Mouse (Mus musculus) midbrain, embryonic 15.5 days (tissue): ENCODE measurements around the gene Bcas1. TPM values are rescaled to one million over a fixed set of nuclear protein-coding genes. Genes with fewer than 3 reads are reported as not detected.
"Not testable (repeated sequence)": the region's sequence is repeated elsewhere in the genome, so short reads cannot be mapped to it uniquely, and the experiment has no call there.

Experiments
- ATAC-seq: fragments of 200-750 bp; cut with Nextera tagmentation; replicated peaks from 2 replicates; pipeline ENCODE4 v1.8.0; 2017; ENCODE audit warnings: moderate TSS enrichment
- H3K27ac ChIP-seq: fragments of 300-500 bp; sonication (generic); 2 replicates; pipeline ENCODE4 v1.5.1; 2015; ENCODE audit warnings: mild to moderate bottlenecking, inconsistent platforms
- H3K27me3 ChIP-seq: fragments of 300-500 bp; sonication (generic); replicated peaks from 2 replicates; pipeline ENCODE4 v1.6.1; 2015; ENCODE audit warnings: inconsistent platforms
- H3K36me3 ChIP-seq: fragments of 300-500 bp; sonication (generic); replicated peaks from 2 replicates; pipeline ENCODE4 v1.6.1; 2015; ENCODE audit warnings: inconsistent platforms
- H3K4me1 ChIP-seq: fragments of 300-500 bp; sonication (generic); 2 replicates; pipeline ENCODE4 v1.6.1; 2015; ENCODE audit warnings: inconsistent platforms
- H3K4me2 ChIP-seq: fragments of 300-500 bp; sonication (generic); 2 replicates; pipeline ENCODE4 v1.6.1; 2015; ENCODE audit warnings: inconsistent platforms, mild to moderate bottlenecking, moderate library complexity
- H3K4me3 ChIP-seq: fragments of 300-500 bp; sonication (generic); 2 replicates; pipeline ENCODE4 v1.5.1; 2015; ENCODE audit warnings: mild to moderate bottlenecking, inconsistent platforms
- H3K9ac ChIP-seq: fragments of 300-500 bp; sonication (generic); 2 replicates; pipeline ENCODE4 v1.6.1; 2015; ENCODE audit warnings: mild to moderate bottlenecking, inconsistent platforms
- H3K9me3 ChIP-seq: fragments of 300-500 bp; sonication (generic); 2 replicates; pipeline ENCODE4 v1.6.1; 2016; ENCODE audit warnings: inconsistent platforms
- WGBS: fragments of 180-500 bp; shearing (Covaris S2); methylation state at CpG from one replicate; pipeline ENCODE4 v1.1.7; 2015; ENCODE audit warnings: mixed read lengths; 5-methylcytosine and 5-hydroxymethylcytosine counted together
- polyA plus RNA-seq: library from polyadenylated mRNA; unstranded; fragments of >200 nt; fragmentation: Nextera tagmentation; extraction: Ambion mirVana; gene quantifications from 2 replicates; pipeline ENCODE4 v1.2.1, GENCODE M21; 2015

The Bcas1 gene
- 9.4 and 9.6 TPM in 2 replicates for polyA plus RNA-seq

GRCm38 (mm10) chr2:170427704-170428103 lies at the start of gene Bcas1:
Bcas1 (minus strand) TSS chr2:170427845.
- 80% methylated on average over 8 of the region's 8 CpGs for WGBS
- no peaks in the 10 kb centered on the region for H3K9me3 ChIP-seq
- H3K4me1 ChIP-seq, result no peaks in the 10 kb centered on the region
- no peaks in the 10 kb centered on the region for H3K27me3 ChIP-seq
- no peaks in the 10 kb centered on the region for H3K36me3 ChIP-seq
- no peak within 1 kb of the TSS for H3K27ac ChIP-seq
- H3K4me2 ChIP-seq, result no peak within 1 kb of the TSS
- H3K9ac ChIP-seq, result no peak within 1 kb of the TSS
- ATAC-seq, result no peak
- no peak within 1 kb of the TSS for H3K4me3 ChIP-seq

DNA sequence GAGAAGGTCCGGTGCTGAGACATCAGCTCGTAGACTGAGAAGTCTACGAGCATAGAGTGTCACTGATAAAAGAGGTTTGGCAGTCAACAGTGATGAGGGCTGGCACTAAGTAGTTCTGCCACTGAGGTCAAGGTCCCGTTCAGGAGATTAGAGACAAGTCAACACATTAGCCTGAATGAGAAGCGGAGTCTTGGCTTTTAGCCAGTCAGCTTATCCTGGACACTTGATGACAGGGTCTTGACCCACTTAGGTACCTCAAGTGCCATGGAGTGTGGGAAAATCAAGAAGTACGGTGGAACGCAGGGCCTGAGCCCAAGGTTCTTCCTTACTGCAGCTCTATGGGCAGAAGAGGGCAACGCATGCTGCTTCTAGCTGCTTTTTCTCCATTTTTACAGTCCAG lies 49.0 kb upstream of the Bcas1 start:
- no peak for ATAC-seq
- Histone ChIP-seq H3K36me3 (no peaks in the 10 kb centered on the region), H3K9ac (no peak overlapping the region), H3K4me2 (no peak overlapping the region), H3K27ac (no peak overlapping the region), H3K4me3 (no peak overlapping the region), H3K27me3 (no peaks in the 10 kb centered on the region), H3K4me1 (no peaks in the 10 kb centered on the region), H3K9me3 (no peaks in the 10 kb centered on the region)
- WGBS, result 87% methylated on average over 8 of the region's 8 CpGs

GRCm38 (mm10) chr2:170476215-170476614 lies 48.6 kb upstream of the Bcas1 start:
- Histone ChIP-seq H3K9me3 (no peaks in the 10 kb centered on the region), H3K4me2 (no peak overlapping the region), H3K9ac (no peak overlapping the region), H3K27ac (no peak overlapping the region), H3K36me3 (no peaks in the 10 kb centered on the region), H3K4me3 (no peak overlapping the region), H3K4me1 (no peaks in the 10 kb centered on the region), H3K27me3 (no peaks in the 10 kb centered on the region)
- WGBS, result 88% methylated on average over 11 of the region's 11 CpGs
- ATAC-seq, result no peak

DNA sequence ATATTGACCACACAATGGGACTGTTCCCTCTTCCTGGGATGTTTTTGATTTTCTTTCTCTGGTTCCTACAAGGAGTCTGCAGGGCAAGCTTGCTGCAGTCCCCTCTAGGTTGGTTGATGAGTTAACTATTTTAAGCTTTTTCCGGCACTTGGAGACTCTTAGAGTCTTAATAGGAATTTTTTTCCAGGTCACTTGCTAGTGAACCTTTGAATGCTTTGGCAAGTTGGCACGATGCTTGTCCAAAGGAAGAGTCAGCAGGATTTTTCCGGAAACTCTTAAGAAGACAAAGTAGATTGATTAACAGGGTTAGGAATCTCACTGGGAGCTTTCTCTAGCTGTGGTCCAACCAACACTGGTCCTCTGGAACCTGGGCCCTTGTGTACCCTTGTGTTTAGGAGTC lies 47.5 kb upstream of the Bcas1 start:
- Histone ChIP-seq H3K9ac (no peak overlapping the region), H3K4me3 (no peak overlapping the region), H3K9me3 (no peaks in the 10 kb centered on the region), H3K4me2 (no peak overlapping the region), H3K36me3 (no peaks in the 10 kb centered on the region), H3K27me3 (no peaks in the 10 kb centered on the region), H3K27ac (no peak overlapping the region), H3K4me1 (no peaks in the 10 kb centered on the region)
- WGBS, result 74% methylated on average over 3 of the region's 3 CpGs
- no peak for ATAC-seq

DNA sequence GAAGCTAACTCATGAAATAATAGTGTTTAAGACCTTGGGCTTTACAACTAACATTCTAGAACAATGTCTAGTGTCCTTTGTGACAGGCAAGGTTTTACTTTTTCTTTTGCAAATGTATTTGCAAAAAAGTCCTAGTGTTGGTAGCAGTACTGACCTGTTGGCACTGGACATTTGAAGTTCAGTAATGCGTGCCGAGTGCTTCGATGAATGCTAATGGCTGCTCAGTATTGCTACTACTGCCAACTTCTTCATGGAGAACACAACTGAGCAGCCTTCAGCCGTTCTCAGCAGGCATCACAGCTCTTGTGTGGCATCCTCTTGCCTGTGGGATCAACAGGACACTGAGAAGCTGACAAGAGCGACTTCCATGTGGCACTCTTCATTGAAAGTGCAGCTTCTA lies 46.5 kb upstream of the Bcas1 start:
- no peaks in the 10 kb centered on the region for H3K27me3 ChIP-seq
- H3K27ac ChIP-seq, result no peak overlapping the region
- 93% methylated on average over 5 of the region's 5 CpGs for WGBS
- no peaks in the 10 kb centered on the region for H3K36me3 ChIP-seq
- no peaks in the 10 kb centered on the region for H3K9me3 ChIP-seq
- H3K4me2 ChIP-seq, result no peak overlapping the region
- no peak for ATAC-seq
- H3K4me3 ChIP-seq, result no peak overlapping the region
- no peak overlapping the region for H3K9ac ChIP-seq
- H3K4me1 ChIP-seq, result peaks cover 6% of the 10 kb centered on the region; the same call in 1 of the 2 replicates

DNA sequence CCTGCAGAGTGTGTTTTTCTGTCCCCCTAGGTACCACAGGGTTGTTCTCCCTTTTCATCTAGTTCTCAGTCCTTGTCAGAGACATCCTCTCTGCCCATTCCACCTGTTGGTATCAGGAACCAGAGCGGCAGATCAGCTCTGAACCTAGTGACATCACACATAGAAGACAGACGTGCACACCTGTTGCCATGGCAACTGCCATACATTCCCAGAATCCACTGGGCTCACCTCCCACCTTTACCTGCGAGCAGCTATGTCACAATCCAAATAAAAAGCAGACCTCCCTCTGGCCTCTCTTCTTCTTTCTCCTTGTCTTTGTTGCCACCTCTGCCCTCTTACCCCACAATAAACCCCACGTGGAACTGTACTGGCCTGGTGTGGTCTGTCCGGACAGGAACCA lies 42.9 kb upstream of the Bcas1 start:
- no peaks in the 10 kb centered on the region for H3K27me3 ChIP-seq
- no peaks in the 10 kb centered on the region for H3K9me3 ChIP-seq
- H3K36me3 ChIP-seq, result no peaks in the 10 kb centered on the region
- no peak overlapping the region for H3K4me2 ChIP-seq
- no peak overlapping the region for H3K27ac ChIP-seq
- H3K4me3 ChIP-seq, result no peak overlapping the region
- H3K9ac ChIP-seq, result no peak overlapping the region
- peaks cover 8% of the 10 kb centered on the region; the same call in 1 of the 2 replicates for H3K4me1 ChIP-seq
- WGBS, result 79% methylated on average over 5 of the region's 5 CpGs
- ATAC-seq, result no peak

DNA sequence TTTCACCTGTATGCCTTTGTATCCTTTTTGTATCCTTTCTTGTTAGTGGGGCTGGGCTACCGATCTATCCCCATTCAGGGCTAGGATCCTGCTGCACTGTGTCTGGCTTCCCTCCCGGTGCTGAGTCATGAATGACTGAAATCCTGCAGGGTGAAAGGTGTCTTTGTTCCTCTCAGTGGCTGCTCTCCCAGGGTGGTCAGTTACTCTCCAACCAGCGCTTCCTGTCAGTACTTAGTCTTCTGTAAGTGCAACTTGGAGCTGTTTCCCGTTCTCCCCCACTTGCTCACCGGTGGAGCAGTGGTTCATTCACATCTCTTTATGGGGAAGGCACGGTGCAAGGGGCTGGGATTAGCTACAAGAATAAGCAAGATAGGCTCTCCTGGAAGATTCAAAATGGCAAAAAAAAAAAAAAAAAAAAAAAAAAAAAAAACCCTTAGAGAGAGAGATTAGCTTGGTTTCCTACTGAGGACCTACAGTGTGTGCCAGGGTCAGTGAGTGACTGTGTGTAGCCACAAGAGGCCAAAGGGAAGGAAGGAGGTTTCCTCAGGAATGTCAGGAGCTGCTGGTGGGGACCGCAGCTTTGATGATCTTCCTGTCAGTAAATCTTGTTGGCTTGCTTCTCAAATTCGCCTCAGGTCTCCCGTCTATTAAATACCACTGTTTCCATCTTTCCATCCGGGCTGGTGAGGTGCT lies 42.1 kb upstream of the Bcas1 start:
- no peak overlapping the region for H3K4me3 ChIP-seq
- H3K4me1 ChIP-seq, result peaks cover 8% of the 10 kb centered on the region; the same call in 1 of the 2 replicates
- H3K27ac ChIP-seq, result no peak overlapping the region
- peak overlapping the region; percentile 20 for H3K4me2 ChIP-seq
- WGBS, result 10% methylated on average over 10 of the region's 10 CpGs
- no peak overlapping the region for H3K9ac ChIP-seq
- H3K27me3 ChIP-seq, result no peaks in the 10 kb centered on the region
- no peak for ATAC-seq
- H3K36me3 ChIP-seq, result no peaks in the 10 kb centered on the region
- no peaks in the 10 kb centered on the region for H3K9me3 ChIP-seq

DNA sequence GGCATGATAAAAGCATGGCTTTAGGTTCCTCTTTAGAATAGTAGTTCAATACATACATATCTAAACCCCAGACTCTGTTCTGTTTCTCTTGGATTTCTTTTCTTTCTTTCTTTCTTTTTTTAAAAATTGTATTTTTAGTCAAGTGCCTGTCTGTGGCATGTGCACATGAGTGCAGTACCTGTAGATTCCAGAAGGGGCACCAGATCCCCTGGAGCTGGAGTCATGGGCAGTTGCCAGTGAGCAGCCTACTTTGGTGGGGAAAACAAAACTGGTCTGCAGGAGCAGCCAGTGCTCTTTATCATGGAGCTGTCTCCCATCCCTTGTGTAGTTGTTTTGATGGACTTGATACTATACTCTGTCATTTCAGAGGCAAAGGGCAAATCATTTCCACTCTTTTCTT lies 40.4 kb upstream of the Bcas1 start:
- no peak overlapping the region for H3K4me3 ChIP-seq
- H3K27ac ChIP-seq, result no peak overlapping the region
- ATAC-seq, result no peak
- H3K27me3 ChIP-seq, result no peaks in the 10 kb centered on the region
- peaks cover 8% of the 10 kb centered on the region; the same call in 1 of the 2 replicates for H3K4me1 ChIP-seq
- H3K9ac ChIP-seq, result no peak overlapping the region
- no peaks in the 10 kb centered on the region for H3K9me3 ChIP-seq
- no peak overlapping the region for H3K4me2 ChIP-seq
- no peaks in the 10 kb centered on the region for H3K36me3 ChIP-seq

- ATAC-seq, result no peak
- H3K4me2 ChIP-seq, result no peak overlapping the region
- no peak overlapping the region for H3K4me3 ChIP-seq
- 23% methylated on average over 4 of the region's 4 CpGs for WGBS
- H3K9ac ChIP-seq, result no peak overlapping the region
- H3K27ac ChIP-seq, result no peak overlapping the region
- no peaks in the 10 kb centered on the region for H3K9me3 ChIP-seq
- no peaks in the 10 kb centered on the region for H3K36me3 ChIP-seq
- peaks cover 8% of the 10 kb centered on the region; the same call in 1 of the 2 replicates for H3K4me1 ChIP-seq
- H3K27me3 ChIP-seq, result no peaks in the 10 kb centered on the region
These were observed 37.2 kb upstream of the Bcas1 start for GRCm38 (mm10) chr2:170464817-170465216.

DNA sequence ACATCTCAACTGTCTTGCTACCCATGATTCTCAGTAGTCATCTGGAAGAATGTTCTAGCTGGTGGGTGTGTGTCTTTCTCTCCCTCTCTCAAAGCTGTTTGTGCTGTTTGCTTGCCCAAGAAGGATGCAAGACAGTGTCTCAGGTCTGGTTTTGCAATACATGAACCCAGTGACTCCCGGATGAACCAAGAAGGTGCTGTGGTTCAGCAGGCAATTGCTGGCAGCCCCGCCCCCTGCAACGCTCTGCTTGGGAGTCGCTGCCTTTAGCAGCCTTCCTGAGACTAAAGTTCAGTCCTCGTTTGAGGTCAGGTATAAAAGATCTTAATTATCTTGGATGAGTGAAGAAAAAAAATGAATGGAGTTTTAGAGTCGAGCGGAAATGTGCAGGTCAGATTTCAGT lies 34.0 kb upstream of the Bcas1 start:
- H3K27me3 ChIP-seq, result no peaks in the 10 kb centered on the region
- no peak overlapping the region for H3K4me2 ChIP-seq
- no peaks in the 10 kb centered on the region for H3K36me3 ChIP-seq
- WGBS, result 69% methylated on average over 7 of the region's 7 CpGs
- no peak for ATAC-seq
- no peaks in the 10 kb centered on the region for H3K9me3 ChIP-seq
- no peak overlapping the region for H3K27ac ChIP-seq
- no peak overlapping the region for H3K4me3 ChIP-seq
- no peak overlapping the region for H3K9ac ChIP-seq
- H3K4me1 ChIP-seq, result no peaks in the 10 kb centered on the region

DNA sequence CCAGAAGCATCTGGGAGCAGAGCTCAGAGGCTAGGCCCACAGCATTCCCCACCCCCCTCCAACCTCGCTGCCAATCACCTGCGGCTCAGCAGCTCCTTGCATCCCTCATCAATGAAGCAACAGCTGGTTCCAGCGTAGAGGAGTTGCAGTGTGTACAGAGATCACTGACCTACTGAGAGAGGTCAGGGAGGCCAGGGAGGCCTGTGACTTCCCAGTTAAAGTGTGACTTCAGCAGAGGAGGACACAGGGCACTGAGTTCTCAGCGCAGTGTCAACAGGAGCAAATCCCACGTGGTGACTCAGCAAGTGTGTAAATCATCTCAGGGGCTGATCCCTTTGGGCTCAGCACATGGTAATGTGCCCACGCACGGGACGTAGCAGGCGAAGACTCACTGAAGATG lies 32.2 kb upstream of the Bcas1 start:
- WGBS, result 23% methylated on average over 9 of the region's 9 CpGs
- no peaks in the 10 kb centered on the region for H3K9me3 ChIP-seq
- no peak overlapping the region for H3K4me2 ChIP-seq
- H3K36me3 ChIP-seq, result no peaks in the 10 kb centered on the region
- no peaks in the 10 kb centered on the region for H3K27me3 ChIP-seq
- H3K9ac ChIP-seq, result no peak overlapping the region
- H3K4me3 ChIP-seq, result no peak overlapping the region
- ATAC-seq, result no peak
- no peaks in the 10 kb centered on the region for H3K4me1 ChIP-seq
- H3K27ac ChIP-seq, result no peak overlapping the region

- Histone ChIP-seq H3K9ac (no peak overlapping the region), H3K4me3 (no peak overlapping the region), H3K9me3 (no peaks in the 10 kb centered on the region), H3K4me1 (no peaks in the 10 kb centered on the region), H3K36me3 (no peaks in the 10 kb centered on the region), H3K4me2 (no peak overlapping the region), H3K27me3 (no peaks in the 10 kb centered on the region), H3K27ac (no peak overlapping the region)
- no peak for ATAC-seq
- 75% methylated on average over 10 of the region's 10 CpGs for WGBS
These were observed 31.5 kb upstream of the Bcas1 start for GRCm38 (mm10) chr2:170459183-170459582.

DNA sequence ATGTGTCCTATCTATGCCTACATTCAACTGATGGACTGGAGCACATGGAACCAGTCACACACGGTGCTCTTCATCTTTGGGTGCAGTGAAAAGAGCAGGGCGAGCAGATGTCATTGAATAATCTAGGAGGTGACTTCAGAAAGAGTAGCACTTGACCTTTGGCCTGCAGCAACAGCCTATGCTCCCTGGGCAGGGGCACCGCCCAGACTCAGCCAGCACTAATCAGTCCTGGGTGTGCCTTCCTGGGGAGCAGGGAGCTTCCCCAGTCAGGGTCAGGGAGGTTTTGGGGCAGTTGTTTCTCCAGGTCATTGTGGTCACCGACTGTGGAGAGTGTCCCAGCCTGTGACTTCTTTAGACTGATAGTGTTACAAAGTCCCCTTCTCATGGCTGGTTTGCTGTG lies 26.2 kb upstream of the Bcas1 start:
- H3K36me3 ChIP-seq, H3K27ac ChIP-seq, H3K4me3 ChIP-seq, H3K27me3 ChIP-seq, H3K4me1 ChIP-seq, H3K4me2 ChIP-seq, H3K9me3 ChIP-seq, H3K9ac ChIP-seq, ATAC-seq: not testable (repeated sequence)
- 65% methylated on average over 3 of the region's 4 CpGs for WGBS
